Mouse (Mus musculus): ENCODE measurements at regions not wholly inside any gene's neighbourhood (a gene's known extent, or its start where the extent isn't known, plus 50 kb on each side); places are given as distances from the start of the nearest gene placed in this dataset.

DNA sequence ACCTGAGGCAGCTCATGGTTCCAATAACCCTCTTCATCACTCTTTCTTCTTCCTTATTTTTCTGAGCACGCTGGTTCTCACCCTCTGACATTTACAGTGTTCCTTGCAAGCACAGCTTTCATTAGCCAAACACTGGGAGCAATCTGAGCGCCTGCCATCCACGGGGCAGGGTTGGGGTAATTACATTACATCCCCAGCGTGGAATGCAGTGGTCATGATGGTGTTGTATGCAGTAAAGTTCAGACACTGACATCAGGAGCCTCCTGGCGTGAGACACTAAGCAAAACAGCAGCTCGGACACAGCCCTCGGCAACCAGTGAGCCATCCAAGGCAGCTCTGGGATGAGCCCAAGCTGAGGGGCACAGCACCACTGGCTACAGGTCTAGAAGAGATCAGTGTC lies 60.1 kb upstream of the Agap1 start:
- Histone ChIP-seq H3K27me3 (replicated peaks) (no peaks in the 10 kb centered on the region), H3K4me3 (no peak overlapping the region), H3K36me3 (no peaks in the 10 kb centered on the region), H3K9me3 (replicated peaks) (no peaks in the 10 kb centered on the region), H3K4me2 (no peak overlapping the region), H3K27ac (no peak overlapping the region), H3K9ac (no peak overlapping the region), H3K4me1 (no peaks in the 10 kb centered on the region)
- 53% methylated on average over 7 of the region's 7 CpGs for WGBS (ENCODE audit: insufficient replicate concordance)
- ATAC-seq = no peak

DNA sequence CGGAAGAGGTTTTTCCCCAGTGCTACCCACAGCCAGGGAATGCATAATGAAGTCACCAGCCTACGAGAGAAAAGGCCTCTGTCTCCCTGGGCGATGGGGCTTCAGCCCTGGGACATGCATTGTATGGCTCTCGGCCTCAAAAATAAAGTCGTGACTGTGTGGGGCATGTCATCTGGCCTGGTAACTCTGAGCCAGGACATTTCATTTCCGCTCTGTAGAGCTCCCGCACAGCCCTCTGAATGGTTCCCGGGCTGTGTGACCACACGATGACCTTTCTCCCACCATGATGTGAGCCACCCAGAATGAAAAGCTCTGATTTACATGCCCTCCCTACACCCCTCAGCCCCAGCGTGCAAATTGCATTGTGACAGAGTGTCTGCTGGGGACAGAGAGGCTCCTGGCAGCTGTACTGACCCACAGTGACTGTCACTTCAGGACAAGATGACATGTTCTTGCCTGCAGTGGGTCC lies 53.8 kb upstream of the Agap1 start:
- Histone ChIP-seq H3K36me3 (no peaks in the 10 kb centered on the region), H3K9me3 (replicated peaks) (no peaks in the 10 kb centered on the region), H3K27me3 (replicated peaks) (no peaks in the 10 kb centered on the region), H3K27ac (no peak overlapping the region), H3K4me1 (no peaks in the 10 kb centered on the region), H3K4me2 (no peak overlapping the region), H3K9ac (no peak overlapping the region), H3K4me3 (no peak overlapping the region)
- WGBS (ENCODE audit: insufficient replicate concordance) = 68% methylated on average over 10 of the region's 10 CpGs
- no peak for ATAC-seq

DNA sequence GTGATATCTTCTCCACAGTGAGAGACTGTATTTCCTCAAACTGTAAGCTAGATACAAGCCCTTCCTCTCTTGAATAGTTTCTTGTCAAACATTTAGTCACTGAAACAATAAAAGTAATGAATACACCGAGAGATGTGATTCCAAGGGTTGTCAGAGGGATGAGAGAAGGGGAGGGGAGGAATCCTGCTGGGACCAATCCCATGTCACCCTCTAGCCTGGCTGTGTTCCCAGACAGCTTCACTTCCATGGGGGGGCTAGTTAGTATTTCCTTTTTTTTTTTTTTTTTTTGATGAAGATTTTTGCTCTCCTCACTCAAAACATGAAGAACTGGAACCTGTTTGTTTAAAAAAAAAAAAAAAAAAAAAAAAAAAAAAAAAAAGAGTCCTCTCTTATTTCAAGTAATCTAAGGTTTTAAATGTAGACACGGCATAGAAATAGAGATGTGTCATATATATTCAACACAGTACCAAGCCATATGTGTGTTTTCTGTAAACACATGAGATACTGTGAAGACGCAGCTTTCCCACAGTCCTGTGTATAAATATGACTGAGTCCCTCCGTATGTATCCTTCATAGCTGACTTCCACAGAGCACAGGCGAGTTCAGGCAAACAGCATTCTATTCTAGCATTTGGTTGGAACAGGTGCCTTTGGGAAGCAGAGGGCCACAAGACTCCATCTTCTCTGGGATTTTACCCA lies 51.9 kb upstream of the Agap1 start:
- H3K9me3 ChIP-seq (replicated peaks) = no peaks in the 10 kb centered on the region
- ATAC-seq = no peak
- no peaks in the 10 kb centered on the region for H3K4me1 ChIP-seq
- H3K36me3 ChIP-seq = no peaks in the 10 kb centered on the region
- WGBS (ENCODE audit: insufficient replicate concordance) = 65% methylated on average over 5 of the region's 5 CpGs
- no peak overlapping the region for H3K4me3 ChIP-seq
- no peak overlapping the region for H3K4me2 ChIP-seq
- H3K27ac ChIP-seq = no peak overlapping the region
- H3K9ac ChIP-seq = no peak overlapping the region
- H3K27me3 ChIP-seq (replicated peaks) = no peaks in the 10 kb centered on the region

DNA sequence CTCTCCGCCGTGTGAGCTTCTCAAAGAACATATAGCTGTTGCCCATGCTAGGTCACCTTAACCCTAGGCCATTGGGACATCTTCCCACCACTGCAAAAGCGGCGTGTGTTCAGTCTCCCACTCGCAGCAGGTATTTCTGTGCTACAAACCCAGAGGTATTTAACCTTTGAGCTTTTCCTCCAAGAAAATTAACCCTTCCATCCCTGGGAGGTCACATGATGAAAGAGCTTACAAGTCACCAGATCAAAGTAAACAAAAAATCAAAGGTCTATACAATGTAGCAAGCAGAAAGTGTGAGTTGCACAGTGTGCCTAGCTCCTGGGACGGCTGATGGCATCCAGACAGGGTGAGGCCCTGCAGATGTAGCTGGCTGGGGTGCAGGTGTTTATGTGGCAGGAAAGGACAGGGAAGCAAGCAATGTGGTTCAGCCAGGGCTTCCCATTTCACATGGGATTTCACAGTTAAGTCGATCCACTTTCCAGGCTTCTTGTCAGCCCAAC lies 51.0 kb upstream of the Agap1 start:
- H3K36me3 ChIP-seq = no peaks in the 10 kb centered on the region
- H3K4me1 ChIP-seq = no peaks in the 10 kb centered on the region
- ATAC-seq = no peak
- no peak overlapping the region for H3K4me3 ChIP-seq
- 61% methylated on average over 7 of the region's 7 CpGs for WGBS (ENCODE audit: insufficient replicate concordance)
- no peak overlapping the region for H3K27ac ChIP-seq
- no peak overlapping the region for H3K9ac ChIP-seq
- H3K9me3 ChIP-seq (replicated peaks) = no peaks in the 10 kb centered on the region
- H3K27me3 ChIP-seq (replicated peaks) = no peaks in the 10 kb centered on the region
- no peak overlapping the region for H3K4me2 ChIP-seq
